Mouse (Mus musculus) layer of hippocampus, adult 9-10 months (tissue): ENCODE data around the gene Chchd6.
A peak's percentile ranks its signal among the peaks of the same experiment; 100 is the strongest.

ENCODE experiments used
- DNase-seq: peaks from one replicate; pipeline ENCODE4 v3.0.0; 2022; ENCODE audit warnings: low spot score

The Chchd6 gene

DNA sequence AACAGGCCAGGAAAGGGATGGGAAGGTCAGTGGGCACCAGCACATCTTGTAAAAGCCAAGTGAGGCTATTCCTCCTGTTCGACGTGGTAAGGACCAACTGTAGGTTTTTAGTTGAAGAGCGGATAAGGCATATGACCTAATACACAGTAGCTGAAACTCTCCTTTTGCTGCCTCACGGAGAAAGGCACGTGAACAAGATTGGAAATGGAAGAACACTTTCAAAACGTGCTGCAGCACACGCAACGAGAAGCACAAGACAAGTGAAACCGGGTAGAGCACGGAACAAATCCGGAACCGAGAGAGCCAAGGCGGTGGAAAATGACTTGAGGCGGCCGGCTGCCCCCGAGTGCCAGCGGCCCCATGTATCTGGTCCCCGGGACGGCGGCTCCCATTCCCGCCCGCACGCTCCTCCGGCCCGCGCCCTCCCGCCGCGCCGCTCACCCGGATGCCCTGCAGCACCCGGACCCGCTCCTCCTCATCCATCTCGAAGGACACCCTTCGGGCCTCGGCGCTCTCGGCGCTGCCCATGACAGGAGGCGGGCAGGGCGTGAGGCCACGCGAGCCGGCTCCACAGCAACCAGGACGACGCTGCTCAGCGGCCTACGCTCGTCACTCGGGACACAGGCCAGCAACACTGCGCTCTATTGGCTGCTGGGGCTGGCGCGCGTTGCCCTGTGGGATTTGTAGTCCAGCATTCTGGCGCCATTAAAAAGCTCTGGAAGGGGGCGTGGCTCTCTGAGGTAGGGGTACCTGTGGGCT lies at the start of gene Chchd6:
Gene Chchd6 (minus strand): TSS at position 635 of the 759 bp plus-strand sequence.
- peak; percentile 90 for DNase-seq

DNA sequence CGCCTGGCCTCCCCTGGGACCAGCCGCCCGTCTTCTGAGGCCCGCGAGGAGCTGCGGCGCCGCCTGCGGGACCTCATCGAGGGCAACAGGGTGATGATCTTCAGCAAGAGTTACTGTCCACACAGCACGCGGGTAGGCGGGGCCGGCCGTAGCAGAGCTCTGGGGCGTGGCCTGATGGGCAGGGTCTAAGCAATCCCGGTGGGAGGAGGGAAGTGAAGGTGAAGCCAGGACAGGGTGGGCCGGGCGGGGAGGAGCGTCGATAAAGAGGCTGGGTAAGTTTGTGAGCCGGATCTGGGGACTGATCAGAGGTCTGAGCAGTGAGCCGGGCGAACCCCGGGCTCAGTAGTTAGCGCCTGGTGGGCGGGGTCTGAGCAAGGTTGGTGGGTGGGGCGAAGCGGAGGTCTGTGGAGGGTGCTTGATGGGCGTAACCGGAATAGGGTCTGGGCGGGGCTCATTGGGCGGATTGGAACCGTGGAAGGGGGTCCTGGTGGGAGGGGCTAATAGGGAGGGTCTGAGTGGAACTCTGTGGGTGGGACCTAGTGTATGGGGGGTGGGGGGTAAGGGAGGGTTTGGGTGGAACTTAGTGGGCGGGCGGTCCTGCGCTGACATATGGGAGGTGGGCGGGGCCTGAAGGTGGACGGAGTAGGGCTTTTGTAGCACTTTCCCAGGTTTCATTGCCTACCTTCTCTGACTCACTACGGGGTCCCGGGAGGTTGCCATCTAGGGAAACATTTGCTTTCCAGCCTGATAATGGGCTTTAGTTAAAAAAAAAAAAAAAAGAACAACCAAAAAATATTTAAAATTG lies 49.0 kb upstream of the Chchd6 start:
- DNase-seq, result peak; percentile 47

DNA sequence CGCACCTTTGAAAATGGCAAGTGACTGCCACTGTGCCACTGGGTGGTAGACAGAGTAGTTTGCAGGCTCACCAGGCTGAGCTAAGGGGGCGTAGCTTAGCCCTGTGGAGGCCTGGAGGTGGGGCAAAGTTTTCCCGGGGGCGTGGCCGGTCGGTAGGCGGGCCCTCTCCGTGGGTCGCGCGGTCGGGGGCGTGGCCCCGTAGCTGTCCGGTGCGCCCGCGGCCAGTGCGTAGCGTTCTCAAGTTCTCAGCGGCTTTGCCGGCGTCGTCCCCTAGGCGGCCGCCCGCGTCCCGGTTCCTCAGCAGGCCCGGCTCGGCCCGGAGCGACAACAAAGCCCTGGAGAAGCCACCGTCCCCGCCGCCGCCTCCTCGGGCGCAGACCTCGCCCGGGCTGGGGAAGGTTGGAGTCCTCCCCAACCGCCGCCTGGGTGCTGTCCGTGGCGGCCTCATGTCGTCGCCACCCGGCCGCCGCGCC lies 48.4 kb upstream of the Chchd6 start, which contains the start of gene Txnrd3:
Gene Txnrd3 (plus strand): TSS at position 191 of the 473 bp plus-strand sequence.
- DNase-seq, result peak; percentile 49

DNA sequence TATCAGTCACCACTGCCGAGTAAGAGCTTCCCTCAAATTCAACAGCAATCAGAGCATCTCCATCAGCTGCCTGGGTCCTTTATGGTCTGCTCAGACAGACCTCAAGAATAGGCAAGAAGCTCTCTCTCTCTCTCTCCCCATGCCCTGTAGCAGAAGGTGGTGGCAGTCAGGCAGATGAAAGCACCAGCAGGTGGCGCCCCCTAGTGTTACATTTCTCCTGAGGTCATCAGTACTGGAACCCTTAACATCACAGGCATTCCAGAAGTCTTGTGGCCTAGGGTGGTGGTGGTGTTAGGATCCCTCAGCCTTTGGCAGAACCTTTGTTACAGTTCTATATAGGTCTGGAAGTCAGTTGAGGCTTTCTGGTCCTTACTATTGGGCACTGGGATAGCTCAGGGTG lies 43.6 kb upstream of the Chchd6 start:
- peak; percentile 33 for DNase-seq

DNA sequence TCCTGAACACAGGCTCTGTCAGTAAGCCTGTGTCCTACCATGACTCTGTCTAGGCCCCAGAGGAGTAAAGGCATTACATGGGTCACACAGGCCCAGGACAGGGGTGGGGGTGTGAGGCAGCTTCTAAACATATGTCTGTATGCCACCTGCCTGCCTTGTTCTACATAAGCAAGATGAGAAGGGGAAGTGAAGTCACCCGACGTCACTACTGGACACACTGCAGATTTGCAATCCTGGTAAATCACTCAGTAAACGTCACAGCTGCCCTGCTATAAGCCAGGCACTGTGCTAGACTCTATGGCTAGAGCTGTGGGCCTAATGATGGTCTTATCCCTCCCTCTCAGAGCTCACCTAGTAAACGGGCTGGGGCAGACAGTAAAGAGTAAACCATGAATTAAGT lies 42.5 kb upstream of the Chchd6 start:
- no peak for DNase-seq

DNA sequence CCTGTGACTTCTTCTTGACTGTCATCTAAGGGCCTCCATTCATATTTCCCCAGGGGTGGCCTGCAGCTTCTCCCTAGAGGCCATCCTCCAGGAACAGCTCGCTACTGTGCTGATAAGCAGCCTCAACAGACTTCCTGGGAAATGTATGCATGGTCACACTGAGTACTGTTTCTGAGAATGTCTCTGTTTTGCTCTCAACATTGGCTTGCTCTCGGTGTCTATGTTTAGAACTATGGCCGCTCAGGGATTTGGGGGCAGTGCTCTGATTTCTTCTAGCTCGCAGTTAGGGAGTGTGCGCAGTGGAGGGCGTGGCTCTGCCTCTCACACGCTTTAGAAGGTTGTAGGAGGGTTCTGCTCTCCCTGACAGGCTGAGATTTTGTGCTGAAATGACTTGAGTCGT lies 38.9 kb upstream of the Chchd6 start:
- DNase-seq, result no peak

DNA sequence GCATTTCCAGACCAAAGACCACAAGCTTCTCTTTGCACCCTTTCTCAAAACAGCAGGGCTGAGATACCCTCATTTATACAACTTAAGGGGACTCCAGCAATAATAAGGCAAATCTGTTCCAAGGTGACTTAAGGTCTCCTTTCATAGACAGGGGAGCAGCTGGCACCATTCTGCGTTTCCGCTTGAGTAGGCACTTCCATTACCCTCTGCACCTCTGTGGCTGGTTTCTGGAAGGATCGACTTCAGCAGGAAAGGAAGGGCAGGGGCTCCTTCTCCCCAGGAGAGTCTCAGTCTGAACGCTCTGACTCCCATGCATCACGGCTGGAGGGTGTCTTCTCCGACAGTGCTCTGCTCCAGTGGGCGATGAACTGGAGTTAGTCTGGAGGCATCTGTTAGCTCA lies 37.7 kb upstream of the Chchd6 start:
- no peak for DNase-seq

DNA sequence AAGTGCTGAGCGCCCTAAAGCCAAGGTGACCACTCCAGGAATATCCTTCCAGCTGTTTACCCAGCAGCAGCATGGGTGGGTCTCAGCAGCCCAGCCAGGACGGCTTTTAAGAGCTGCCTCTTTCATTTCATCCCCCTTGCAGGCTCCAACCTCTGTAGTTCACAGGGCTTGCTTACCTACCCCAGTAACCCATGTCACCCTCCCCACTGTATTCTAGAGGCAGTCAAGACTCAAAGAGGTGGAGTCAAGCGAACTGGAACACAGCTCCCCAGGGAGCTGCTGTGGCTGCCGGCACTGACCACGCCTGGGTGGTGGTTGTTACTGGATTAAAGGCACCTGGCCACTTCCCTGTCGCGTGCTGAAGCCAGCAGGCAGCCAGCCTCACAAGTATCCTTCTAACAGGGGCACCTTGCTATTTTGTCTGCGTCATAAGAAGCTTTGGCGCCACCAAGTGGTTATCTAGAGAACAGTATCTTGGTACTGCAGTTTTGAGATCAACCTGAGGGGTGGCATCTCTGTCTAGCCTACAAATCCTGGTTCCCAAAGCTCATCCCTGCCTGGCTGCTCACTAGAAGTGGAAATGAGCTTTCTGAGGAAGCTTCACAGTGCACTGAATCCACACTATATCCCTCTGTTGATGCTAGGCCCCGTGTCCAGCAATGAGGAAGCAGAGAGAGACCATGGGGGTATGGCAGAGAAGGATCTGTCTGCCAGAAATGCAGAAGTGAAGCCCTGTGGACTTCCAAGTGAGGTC lies 36.5 kb upstream of the Chchd6 start:
- peak; percentile 82 for DNase-seq

DNA sequence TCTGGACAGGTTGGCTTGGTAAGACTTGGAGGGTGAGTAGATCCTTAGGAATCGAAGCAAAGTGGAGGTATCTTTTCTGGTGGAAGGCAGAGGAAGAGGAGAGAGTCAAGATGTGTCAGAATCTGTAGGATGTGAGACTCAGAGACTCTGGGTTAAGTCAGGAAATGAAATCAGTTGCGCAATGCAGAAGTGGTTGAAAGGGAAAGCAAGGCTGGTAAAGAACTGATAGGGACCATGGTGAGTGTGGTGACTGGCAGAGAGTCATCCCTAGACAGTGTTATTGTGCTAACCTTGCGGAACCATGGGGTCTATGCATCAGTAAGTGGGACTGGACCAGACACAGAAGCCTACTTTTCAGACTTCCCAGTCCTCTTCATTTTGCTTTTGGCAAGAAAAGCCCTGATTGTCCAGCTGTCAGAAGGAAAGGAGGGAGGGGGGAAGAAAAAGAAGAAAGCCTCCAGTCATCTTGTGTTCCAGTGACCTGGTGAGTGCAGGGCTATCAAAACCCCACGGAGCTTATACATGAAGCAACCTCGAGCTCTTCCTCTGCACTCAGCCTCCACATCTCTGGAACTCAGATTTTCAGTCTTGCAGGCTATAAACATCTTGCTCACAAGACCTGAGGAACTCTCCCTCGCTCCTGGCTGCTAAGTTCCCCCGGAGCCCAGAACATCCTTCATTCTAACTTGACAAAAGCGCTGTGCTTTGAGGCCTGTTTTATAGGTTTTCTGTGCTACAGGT lies 32.8 kb upstream of the Chchd6 start:
- no peak for DNase-seq

DNA sequence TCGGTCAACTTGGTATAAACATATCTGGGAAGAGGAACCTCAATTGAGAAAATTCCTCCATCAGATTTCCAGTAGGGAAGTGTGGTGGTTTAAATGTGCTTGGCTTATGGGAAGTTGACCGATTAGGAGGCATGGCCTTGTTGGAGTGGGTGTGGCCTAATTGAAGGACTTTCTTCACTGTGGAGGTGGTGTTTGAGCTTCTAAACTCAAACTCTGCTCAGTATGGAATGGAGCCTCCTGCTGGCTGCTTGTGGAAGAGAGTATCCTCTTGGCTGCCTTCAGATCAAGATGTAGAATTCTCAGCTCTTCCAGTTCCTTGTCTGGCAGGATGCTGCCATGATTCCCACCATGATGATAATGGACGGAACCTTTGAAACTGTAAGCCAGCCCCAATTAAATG lies 27.2 kb upstream of the Chchd6 start:
- no peak for DNase-seq

DNA sequence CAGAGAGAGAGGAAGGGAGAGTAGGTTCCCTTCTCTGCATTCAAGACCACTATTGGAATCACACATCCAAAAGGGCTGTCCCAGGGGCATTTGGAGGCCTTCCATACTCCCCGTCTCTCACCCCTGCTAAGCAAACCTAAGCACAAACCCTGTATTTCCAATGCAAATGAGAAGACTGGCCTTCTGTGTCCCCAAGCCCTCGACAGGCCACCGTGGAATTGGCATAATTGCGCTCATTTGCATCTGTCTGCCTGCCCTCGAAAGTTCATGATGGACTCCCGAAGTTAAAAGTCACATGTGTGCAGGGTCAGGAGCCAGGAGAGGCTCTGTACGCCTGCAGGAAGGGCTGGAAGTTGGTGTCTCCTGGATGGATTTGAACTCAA lies 19.9 kb upstream of the Chchd6 start:
- no peak for DNase-seq

DNA sequence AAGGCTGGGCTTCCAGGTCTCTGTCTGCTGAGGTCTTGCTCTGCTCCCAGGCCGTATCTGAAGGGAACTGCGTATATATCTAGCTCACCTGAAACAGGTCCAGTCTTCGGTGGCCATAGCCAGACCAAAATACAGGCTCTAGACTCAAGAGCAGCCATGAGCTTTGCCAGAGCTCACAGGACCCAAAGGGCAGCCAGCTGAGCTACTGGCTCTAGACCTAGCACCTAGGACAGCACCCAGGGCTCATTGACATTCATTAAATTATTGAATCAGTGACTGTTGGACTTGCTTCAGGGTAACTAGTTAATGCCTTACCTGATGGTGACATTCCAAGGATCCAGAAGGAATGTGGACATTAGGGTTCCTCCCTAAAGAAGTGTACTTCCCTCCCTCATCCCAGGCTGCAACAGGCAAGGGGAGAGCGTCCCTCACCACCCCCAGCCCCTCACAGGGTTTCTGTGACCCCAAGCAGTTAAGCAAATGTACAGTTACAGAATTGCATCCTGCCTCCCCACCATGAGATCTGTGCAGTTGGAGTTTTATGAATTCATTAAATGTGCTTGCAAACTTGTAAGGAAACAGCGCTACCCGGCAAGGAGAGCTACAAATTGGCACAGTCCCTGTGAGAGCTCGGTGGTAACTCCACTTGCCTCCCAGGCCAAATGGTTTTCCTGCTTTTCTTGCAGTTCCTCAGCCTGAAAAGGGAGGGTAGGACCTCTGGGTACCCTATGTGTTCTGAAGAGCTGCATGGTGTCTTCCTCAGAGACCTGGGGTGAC lies 19.3 kb upstream of the Chchd6 start:
- no peak for DNase-seq

DNA sequence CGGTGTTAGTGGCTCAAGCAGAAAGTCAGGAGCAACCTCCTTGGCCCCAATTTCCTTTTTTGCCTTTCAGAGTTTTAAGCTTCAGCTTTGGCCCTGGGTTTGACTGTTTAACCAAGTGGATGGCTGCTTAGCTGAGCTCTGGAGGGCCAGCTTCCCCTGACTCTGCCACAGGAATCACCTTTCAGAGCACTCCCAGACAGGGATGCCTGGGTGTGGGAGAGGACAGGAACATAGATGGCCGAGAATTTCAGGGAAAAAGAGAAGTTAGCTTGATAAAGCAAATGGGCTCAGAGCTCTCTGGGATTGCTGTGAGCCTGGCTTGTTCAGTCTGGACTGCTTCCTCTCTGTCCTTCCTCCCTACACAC lies 18.6 kb upstream of the Chchd6 start:
- DNase-seq, result no peak

DNA sequence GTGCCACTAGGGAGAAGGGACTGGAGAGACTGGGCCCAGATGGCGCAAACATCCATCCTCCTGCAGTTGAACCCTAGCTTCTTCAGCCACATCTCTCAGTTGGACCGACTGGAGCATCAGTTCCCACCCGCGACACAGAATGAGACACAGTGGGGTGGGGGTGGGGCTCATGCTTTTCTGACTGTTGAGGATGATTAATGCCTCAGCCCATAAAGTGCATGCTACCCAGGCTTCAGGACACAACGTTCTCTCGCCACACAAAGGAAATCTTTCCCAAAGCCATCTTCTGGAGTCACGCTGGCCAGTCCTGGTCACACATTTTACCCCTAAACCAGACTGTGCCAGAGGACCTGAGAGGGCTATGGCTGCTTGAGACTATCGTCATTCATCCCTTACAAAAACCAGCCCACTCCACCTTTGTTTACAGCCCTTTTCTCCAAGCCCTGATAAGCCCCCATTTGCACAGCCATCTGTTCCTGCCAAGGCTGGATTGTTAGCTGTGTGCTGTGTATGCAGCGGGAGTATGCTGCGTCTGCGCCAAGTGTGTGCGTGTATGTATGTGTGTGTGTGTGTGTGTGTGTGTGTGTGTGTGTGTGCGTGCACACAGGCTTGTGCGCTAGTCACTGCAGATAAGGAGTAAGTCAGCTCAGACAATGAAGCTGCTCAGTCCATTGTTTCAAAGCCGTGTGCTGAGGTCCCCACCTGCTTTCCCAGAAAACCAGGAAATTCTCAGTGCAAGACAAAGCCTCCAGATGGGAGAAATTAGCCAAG lies 18.1 kb upstream of the Chchd6 start:
- DNase-seq, result peak; percentile 26

DNA sequence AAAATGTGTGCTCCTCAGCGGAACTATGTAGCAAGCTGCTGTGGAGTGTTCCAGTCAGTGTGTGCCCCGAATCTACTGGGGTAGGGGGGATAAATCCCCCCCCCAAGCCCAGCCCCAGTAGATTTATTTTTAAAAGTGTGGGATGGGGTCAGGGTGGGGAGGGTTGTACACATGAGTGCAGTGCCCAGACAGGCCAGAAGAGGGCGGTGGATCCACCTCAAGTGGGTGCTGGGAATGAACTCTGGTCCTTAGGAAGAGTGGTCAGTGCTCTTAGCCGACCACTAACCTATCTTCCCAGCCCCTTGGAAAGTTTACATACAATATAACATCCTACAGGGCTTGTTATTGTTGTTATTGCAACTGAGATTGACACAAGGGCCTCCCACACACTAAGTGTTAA lies 12.5 kb upstream of the Chchd6 start:
- no peak for DNase-seq

DNA sequence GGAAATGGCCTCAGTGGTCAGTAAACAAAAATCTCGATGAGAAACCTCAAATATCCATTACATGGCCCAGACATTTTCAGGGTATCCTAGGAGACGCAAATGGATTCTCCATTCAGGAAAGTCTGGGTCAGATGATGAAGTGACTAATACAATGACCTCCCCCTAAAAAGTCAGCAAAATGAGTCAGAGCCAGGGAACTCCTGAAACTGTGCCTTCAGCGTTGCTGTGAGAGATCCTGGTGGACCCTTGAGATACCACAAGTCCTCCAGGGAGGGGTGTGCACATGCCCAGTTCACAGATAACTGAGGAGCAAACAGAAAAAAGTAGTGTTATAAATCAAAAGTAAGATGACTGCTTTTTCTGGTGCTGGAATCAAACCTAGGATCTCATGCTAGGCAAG lies 10.6 kb upstream of the Chchd6 start:
- DNase-seq, result no peak

DNA sequence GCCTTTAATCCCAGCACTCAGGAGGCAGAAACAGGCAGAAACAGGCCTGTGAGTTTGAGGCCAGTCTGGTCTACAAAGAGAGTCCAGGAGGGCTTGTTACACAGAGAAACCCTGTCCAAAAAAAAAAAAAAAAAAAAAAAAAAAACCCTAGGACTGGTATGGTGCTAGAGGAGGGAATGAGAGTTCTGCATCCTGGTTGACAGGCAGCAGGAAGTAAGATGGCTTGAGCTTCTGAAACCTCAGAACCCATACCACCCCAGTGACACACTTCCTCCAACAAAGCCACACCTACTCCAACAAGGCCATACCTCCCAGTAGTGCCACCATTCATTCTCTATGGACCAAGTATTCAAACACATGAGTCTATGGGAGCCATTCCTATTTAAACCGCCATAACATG lies 1.1 kb upstream of the Chchd6 start:
- no peak for DNase-seq

DNA sequence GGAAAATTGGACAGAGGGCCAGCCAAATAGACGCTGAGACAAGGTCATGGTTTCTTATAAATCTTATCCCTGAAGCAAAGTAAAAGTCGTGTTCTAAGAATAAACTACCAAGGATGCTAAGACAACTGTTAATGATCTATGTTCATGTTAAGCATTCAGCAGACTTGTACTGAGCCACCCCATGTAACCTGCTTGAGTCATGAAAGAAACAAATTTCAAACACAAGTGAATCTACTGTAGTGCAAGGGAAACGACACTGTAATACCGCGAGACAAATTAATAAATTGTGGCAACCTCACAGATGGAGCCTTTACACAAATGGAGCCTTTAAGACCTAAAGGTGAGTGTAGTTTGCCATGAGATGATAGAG lies 310 bp upstream of the Chchd6 start:
- no peak for DNase-seq

DNA sequence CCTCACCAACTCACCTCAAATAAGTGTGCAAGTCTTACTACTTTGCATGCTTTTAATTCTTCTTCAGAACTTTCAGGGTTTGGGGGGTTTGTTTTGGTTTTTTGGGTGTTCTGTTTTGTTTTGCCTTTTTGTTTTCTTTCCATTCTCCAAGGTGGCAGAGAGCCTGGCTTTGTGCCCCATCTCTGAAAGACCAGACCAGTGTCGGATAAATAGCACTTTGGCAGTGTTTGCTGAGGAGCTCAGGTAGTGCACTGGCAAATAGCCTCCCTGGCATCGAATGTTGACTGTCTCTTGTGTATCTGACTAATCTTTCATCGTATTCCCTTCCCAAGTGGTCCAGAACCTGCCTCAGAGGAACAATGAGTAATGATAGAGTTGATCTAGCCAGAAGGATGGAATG lies 3.4 kb downstream of the Chchd6 start:
- no peak for DNase-seq

DNA sequence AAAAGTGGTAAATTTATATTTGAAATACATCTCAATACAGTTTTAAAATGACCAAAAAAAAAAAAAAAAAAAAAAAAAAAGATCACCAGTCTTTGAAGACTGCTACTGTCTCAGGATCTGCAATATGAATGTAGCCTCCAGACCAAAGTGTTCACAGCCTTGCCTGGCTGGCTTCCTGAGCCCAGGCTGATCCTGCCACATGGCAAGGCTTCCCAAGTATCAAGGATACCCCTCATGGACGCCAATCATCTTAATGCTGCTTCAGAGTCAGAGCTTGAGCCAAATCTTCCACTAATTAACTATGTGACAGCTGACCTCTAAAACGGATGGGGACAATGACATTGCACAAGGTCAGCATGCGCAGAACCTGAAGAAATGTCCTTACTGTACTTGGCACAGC lies 3.9 kb downstream of the Chchd6 start:
- DNase-seq, result no peak

DNA sequence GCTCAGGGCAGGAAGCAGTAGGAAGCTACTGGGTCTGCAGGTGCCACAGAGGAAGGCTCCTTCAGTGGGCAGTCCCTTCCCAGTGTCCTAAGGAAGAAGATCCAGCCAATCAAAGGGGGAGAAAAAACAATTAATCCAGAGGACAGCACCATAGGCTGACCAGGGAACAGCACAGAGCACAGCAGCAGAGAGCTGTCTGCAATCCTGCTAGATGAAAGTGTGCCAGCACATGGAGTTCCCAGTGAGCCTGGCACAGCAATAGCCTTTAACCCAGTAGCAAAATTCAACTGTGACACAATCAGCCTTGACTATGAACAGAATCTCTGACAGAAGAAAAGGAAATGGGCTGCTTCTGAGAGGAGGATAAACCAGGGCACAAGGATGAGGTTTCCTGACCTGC lies 9.8 kb downstream of the Chchd6 start:
- no peak for DNase-seq
